Mouse (Mus musculus) CH12F3 (cell line): Measurements from ENCODE around the gene Nabp2.

Experiments used
- in situ Hi-C: fragments of 300-500 bp; cut with MboI; formaldehyde crosslinking; loops from 2 replicates; pipeline ENCODE4 v1.14.3; 2020; ENCODE audit warnings: low sequenced_read_pairs

Nabp2 gene

GRCm38 (mm10) chr10:128389570-128389969 lies 21.7 kb downstream of the Nabp2 start:
- in situ Hi-C loops: no loop called here

- in situ Hi-C loops: no loop called here
Measured at GRCm38 (mm10) chr10:128388941-128389340, 22.4 kb downstream of the Nabp2 start.

- in situ Hi-C loops: no loop called here
Measured at GRCm38 (mm10) chr10:128385902-128386301, 25.4 kb downstream of the Nabp2 start.

- in situ Hi-C loops: no loop called here
Measured at GRCm38 (mm10) chr10:128382482-128382881, 28.8 kb downstream of the Nabp2 start.

GRCm38 (mm10) chr10:128380565-128380964 lies 30.7 kb downstream of the Nabp2 start:
- in situ Hi-C loops: no loop called here

GRCm38 (mm10) chr10:128379260-128379659 lies 32.0 kb downstream of the Nabp2 start:
- in situ Hi-C loops: no loop called here

GRCm38 (mm10) chr10:128378462-128378861 lies 32.8 kb downstream of the Nabp2 start:
- in situ Hi-C loops: no loop called here

GRCm38 (mm10) chr10:128377940-128378448 lies 33.3 kb downstream of the Nabp2 start:
- in situ Hi-C loops: no loop called here

GRCm38 (mm10) chr10:128377222-128377939 lies 33.9 kb downstream of the Nabp2 start:
- in situ Hi-C loops: no loop called here

GRCm38 (mm10) chr10:128376455-128377211 lies 34.7 kb downstream of the Nabp2 start, which contains the start of gene Ankrd52:
Gene Ankrd52, plus strand, starts transcription at chr10:128377115.
- in situ Hi-C loops: no loop called here

- in situ Hi-C loops: no loop called here
Measured at GRCm38 (mm10) chr10:128376099-128376454, 35.2 kb downstream of the Nabp2 start.

- in situ Hi-C loops: no loop called here
Measured at GRCm38 (mm10) chr10:128374393-128374792, 36.9 kb downstream of the Nabp2 start.

- in situ Hi-C loops: no loop called here
Measured at GRCm38 (mm10) chr10:128372989-128373748, 38.1 kb downstream of the Nabp2 start.

- in situ Hi-C loops: no loop called here
Measured at GRCm38 (mm10) chr10:128372142-128372541, 39.1 kb downstream of the Nabp2 start.

GRCm38 (mm10) chr10:128370601-128371000 lies 40.7 kb downstream of the Nabp2 start:
- in situ Hi-C loops: no loop called here

GRCm38 (mm10) chr10:128370021-128370420 lies 41.3 kb downstream of the Nabp2 start:
- in situ Hi-C loops: no loop called here

GRCm38 (mm10) chr10:128369599-128369998 lies 41.7 kb downstream of the Nabp2 start:
- in situ Hi-C loops: no loop called here

GRCm38 (mm10) chr10:128369218-128369543 lies 42.1 kb downstream of the Nabp2 start:
- in situ Hi-C loops: no loop called here

- in situ Hi-C loops: no loop called here
Measured at GRCm38 (mm10) chr10:128368402-128369217, 42.7 kb downstream of the Nabp2 start, which contains the start of gene Coq10a. Gene Coq10a, minus strand, starts transcription at chr10:128368997.

- in situ Hi-C loops: no loop called here
Measured at GRCm38 (mm10) chr10:128367899-128368401, 43.3 kb downstream of the Nabp2 start.
